Mouse (Mus musculus): ENCODE measurements around the gene Me1. TPM values are rescaled to one million over a fixed set of nuclear protein-coding genes. Genes with fewer than 3 reads are reported as not detected.

The Me1 gene
- polyA plus RNA-seq, 1 experiment: 0.03 TPM

GRCm38 (mm10) chr9:86627745-86628496 lies 67.8 kb downstream of the Me1 start:
- Histone ChIP-seq H3K36me3 (ENCODE audit: control insufficient read depth) (no peaks in the 10 kb centered on the region), H3K9me3 (ENCODE audit: control insufficient read depth, low read length) (no peaks in the 10 kb centered on the region), H3K27me3 (ENCODE audit: control insufficient read depth) (no peaks in the 10 kb centered on the region), H3K4me1 (ENCODE audit: control insufficient read depth) (no peaks in the 10 kb centered on the region), H3K4me3 (replicated peaks) (no peak overlapping the region)
- TF ChIP-seq GATA1 (IDR thresholded peaks at IDR 0.05; ENCODE audit: low read length): no peak
- TF ChIP-seq TAL1 (IDR thresholded peaks at IDR 0.05; ENCODE audit: low read length): no peak

- H3K4me3 ChIP-seq (replicated peaks): no peak overlapping the region
- no peaks in the 10 kb centered on the region for H3K9me3 ChIP-seq (ENCODE audit: control insufficient read depth, low read length)
- H3K4me1 ChIP-seq (ENCODE audit: control insufficient read depth): no peaks in the 10 kb centered on the region
- TF ChIP-seq TAL1 (IDR thresholded peaks at IDR 0.05; ENCODE audit: low read length) (no peak), GATA1 (IDR thresholded peaks at IDR 0.05; ENCODE audit: low read length) (no peak)
- no peaks in the 10 kb centered on the region for H3K36me3 ChIP-seq (ENCODE audit: control insufficient read depth)
- no peaks in the 10 kb centered on the region for H3K27me3 ChIP-seq (ENCODE audit: control insufficient read depth)
These were observed 68.8 kb downstream of the Me1 start for GRCm38 (mm10) chr9:86626906-86627305.

- Histone ChIP-seq H3K36me3 (ENCODE audit: control insufficient read depth) (no peaks in the 10 kb centered on the region), H3K4me3 (replicated peaks) (no peak overlapping the region), H3K9me3 (ENCODE audit: control insufficient read depth, low read length) (no peaks in the 10 kb centered on the region), H3K4me1 (ENCODE audit: control insufficient read depth) (no peaks in the 10 kb centered on the region), H3K27me3 (ENCODE audit: control insufficient read depth) (no peaks in the 10 kb centered on the region)
- TF ChIP-seq GATA1 (IDR thresholded peaks at IDR 0.05; ENCODE audit: low read length) (no peak), TAL1 (IDR thresholded peaks at IDR 0.05; ENCODE audit: low read length) (no peak)
These were observed 71.0 kb downstream of the Me1 start for GRCm38 (mm10) chr9:86624781-86625180.

GRCm38 (mm10) chr9:86624039-86624438 lies 71.7 kb downstream of the Me1 start:
- no peak for TF ChIP-seq GATA1 (IDR thresholded peaks at IDR 0.05; ENCODE audit: low read length)
- TF ChIP-seq TAL1 (IDR thresholded peaks at IDR 0.05; ENCODE audit: low read length): no peak
- Histone ChIP-seq H3K27me3 (ENCODE audit: control insufficient read depth) (no peaks in the 10 kb centered on the region), H3K9me3 (ENCODE audit: control insufficient read depth, low read length) (no peaks in the 10 kb centered on the region)

GRCm38 (mm10) chr9:86622062-86622461 lies 73.7 kb downstream of the Me1 start:
- H3K27me3 ChIP-seq (ENCODE audit: control insufficient read depth): no peaks in the 10 kb centered on the region
- H3K4me1 ChIP-seq (ENCODE audit: control insufficient read depth): no peaks in the 10 kb centered on the region
- no peaks in the 10 kb centered on the region for H3K9me3 ChIP-seq (ENCODE audit: control insufficient read depth, low read length)
- H3K36me3 ChIP-seq (ENCODE audit: control insufficient read depth): no peaks in the 10 kb centered on the region
- TF ChIP-seq TAL1 (IDR thresholded peaks at IDR 0.05; ENCODE audit: low read length): no peak
- no peak overlapping the region for H3K4me3 ChIP-seq (replicated peaks)

More at GRCm38 (mm10) chr9:86624039-86624438, 71.7 kb downstream of the Me1 start:
- H3K4me3 ChIP-seq (replicated peaks): no peak overlapping the region
- no peaks in the 10 kb centered on the region for H3K36me3 ChIP-seq (ENCODE audit: control insufficient read depth)
- no peaks in the 10 kb centered on the region for H3K4me1 ChIP-seq (ENCODE audit: control insufficient read depth)

- H3K36me3 ChIP-seq (ENCODE audit: control insufficient read depth): no peaks in the 10 kb centered on the region
- no peak for TF ChIP-seq TAL1 (IDR thresholded peaks at IDR 0.05; ENCODE audit: low read length)
- no peak for TF ChIP-seq GATA1 (IDR thresholded peaks at IDR 0.05; ENCODE audit: low read length)
These were observed 76.2 kb downstream of the Me1 start for GRCm38 (mm10) chr9:86619341-86620139.

GRCm38 (mm10) chr9:86617837-86618492 lies 77.8 kb downstream of the Me1 start:
- no peaks in the 10 kb centered on the region for H3K36me3 ChIP-seq (ENCODE audit: control insufficient read depth)

More at GRCm38 (mm10) chr9:86619341-86620139, 76.2 kb downstream of the Me1 start:
- Histone ChIP-seq H3K4me1 (ENCODE audit: control insufficient read depth) (no peaks in the 10 kb centered on the region), H3K27me3 (ENCODE audit: control insufficient read depth) (no peaks in the 10 kb centered on the region), H3K9me3 (ENCODE audit: control insufficient read depth, low read length) (no peaks in the 10 kb centered on the region), H3K4me3 (replicated peaks) (no peak overlapping the region)

GRCm38 (mm10) chr9:86615765-86616164 lies 80.0 kb downstream of the Me1 start:
- no peak for TF ChIP-seq TAL1 (IDR thresholded peaks at IDR 0.05; ENCODE audit: low read length)
- TF ChIP-seq GATA1 (IDR thresholded peaks at IDR 0.05; ENCODE audit: low read length): no peak
- Histone ChIP-seq H3K4me1 (ENCODE audit: control insufficient read depth) (no peaks in the 10 kb centered on the region), H3K27me3 (ENCODE audit: control insufficient read depth) (no peaks in the 10 kb centered on the region), H3K4me3 (replicated peaks) (no peak overlapping the region), H3K36me3 (ENCODE audit: control insufficient read depth) (no peaks in the 10 kb centered on the region), H3K9me3 (ENCODE audit: control insufficient read depth, low read length) (no peaks in the 10 kb centered on the region)

More at GRCm38 (mm10) chr9:86617837-86618492, 77.8 kb downstream of the Me1 start:
- Histone ChIP-seq H3K27me3 (ENCODE audit: control insufficient read depth) (no peaks in the 10 kb centered on the region), H3K4me1 (ENCODE audit: control insufficient read depth) (no peaks in the 10 kb centered on the region), H3K9me3 (ENCODE audit: control insufficient read depth, low read length) (no peaks in the 10 kb centered on the region), H3K4me3 (replicated peaks) (no peak overlapping the region)
- TF ChIP-seq TAL1 (IDR thresholded peaks at IDR 0.05; ENCODE audit: low read length): no peak
- TF ChIP-seq GATA1 (IDR thresholded peaks at IDR 0.05; ENCODE audit: low read length): no peak

- TF ChIP-seq TAL1 (IDR thresholded peaks at IDR 0.05; ENCODE audit: low read length): no peak
- TF ChIP-seq GATA1 (IDR thresholded peaks at IDR 0.05; ENCODE audit: low read length): no peak
- H3K9me3 ChIP-seq (ENCODE audit: control insufficient read depth, low read length): no peaks in the 10 kb centered on the region
- no peaks in the 10 kb centered on the region for H3K4me1 ChIP-seq (ENCODE audit: control insufficient read depth)
- no peaks in the 10 kb centered on the region for H3K36me3 ChIP-seq (ENCODE audit: control insufficient read depth)
- H3K4me3 ChIP-seq (replicated peaks): no peak overlapping the region
- no peaks in the 10 kb centered on the region for H3K27me3 ChIP-seq (ENCODE audit: control insufficient read depth)
These were observed 83.7 kb downstream of the Me1 start for GRCm38 (mm10) chr9:86612091-86612490.
